Mouse (Mus musculus) heart, adult 9 months (tissue): ENCODE data around the gene Ms4a3.
A peak's percentile ranks its signal among the peaks of the same experiment; 100 is the strongest.

Source experiments
- DNase-seq, 2 experiments: peaks; one replicate each; pipeline ENCODE4 v3.0.0; 2022; ENCODE audit warnings: low spot score in 2 of 2

Ms4a3 gene

DNA sequence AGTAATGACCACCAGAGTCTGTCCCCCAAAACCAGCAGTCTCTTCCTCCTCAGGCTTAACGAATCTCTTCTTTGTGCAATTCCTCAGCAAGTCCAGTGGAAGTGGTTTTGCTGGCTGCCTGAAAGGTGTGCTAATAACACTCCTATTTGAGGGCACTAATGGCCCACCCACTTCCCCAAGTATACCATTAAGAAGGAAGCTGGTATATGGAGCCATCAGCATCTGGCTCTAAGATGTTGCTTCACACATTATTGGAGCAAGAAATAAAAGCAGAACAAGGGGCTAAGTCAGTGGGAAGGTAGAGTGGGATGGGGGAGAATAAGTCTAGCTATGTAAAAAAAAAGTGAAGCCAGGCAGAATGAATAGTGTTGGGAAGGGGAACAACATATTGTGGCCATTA is at the start of gene Ms4a3:
Gene Ms4a3, minus strand, starts transcription at position 120 of the 400 bp plus-strand sequence.
- DNase-seq = no peak

- no peak for DNase-seq
Measured at GRCm38 (mm10) chr19:11661562-11661961, 20.9 kb upstream of the Ms4a3 start.

- no peak for DNase-seq
Measured at GRCm38 (mm10) chr19:11660459-11660858, 19.8 kb upstream of the Ms4a3 start, which contains the start of gene Oosp2. Gene Oosp2, minus strand, starts transcription at chr19:11660559.

- no peak for DNase-seq
Measured at GRCm38 (mm10) chr19:11659142-11659541, 18.5 kb upstream of the Ms4a3 start.

GRCm38 (mm10) chr19:11649564-11649963 is 8.9 kb upstream of the Ms4a3 start:
- DNase-seq = no peak

- DNase-seq = no peak
Measured at GRCm38 (mm10) chr19:11646166-11646565, 5.5 kb upstream of the Ms4a3 start.

DNA sequence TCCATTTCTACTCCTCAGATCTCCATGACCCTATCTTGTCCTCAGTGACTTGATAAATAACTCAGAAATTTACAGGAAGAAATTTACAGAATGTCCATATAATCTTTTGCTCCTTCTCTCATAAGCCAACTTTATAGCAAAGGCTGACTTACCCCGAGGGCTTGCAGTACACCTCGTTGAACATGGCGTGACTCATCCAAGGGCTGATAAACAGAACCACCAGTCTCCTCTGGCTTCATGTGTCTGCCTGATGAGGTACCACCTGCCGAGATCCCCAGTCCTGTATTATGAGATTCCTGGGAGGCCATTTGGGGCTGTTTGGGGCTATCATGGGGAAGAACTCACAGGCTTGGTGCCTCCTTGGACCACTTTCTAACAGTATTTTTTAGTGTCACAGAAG is 1.6 kb downstream of the Ms4a3 start:
- DNase-seq = no peak

- DNase-seq = no peak
Measured at GRCm38 (mm10) chr19:11635572-11635971, 5.1 kb downstream of the Ms4a3 start.

DNA sequence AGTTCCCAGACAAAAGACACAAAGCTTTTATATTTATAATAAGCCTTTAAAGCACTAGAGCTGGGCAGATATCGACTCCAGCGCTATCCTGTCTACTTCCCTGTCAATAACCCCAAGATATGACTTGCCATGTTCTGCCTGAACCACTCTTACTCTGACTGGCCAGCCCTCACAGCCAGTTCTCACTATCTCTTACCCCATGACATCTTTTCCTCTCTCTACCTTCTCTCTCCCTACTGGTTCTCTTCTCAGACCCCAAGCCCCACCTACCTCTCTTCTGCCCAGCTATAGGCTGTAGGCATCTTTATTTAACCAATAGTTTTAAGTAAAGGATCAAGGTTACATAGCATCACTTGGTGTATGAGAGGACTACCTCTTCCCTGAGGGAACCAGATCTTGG is 6.3 kb downstream of the Ms4a3 start:
- no peak for DNase-seq

DNA sequence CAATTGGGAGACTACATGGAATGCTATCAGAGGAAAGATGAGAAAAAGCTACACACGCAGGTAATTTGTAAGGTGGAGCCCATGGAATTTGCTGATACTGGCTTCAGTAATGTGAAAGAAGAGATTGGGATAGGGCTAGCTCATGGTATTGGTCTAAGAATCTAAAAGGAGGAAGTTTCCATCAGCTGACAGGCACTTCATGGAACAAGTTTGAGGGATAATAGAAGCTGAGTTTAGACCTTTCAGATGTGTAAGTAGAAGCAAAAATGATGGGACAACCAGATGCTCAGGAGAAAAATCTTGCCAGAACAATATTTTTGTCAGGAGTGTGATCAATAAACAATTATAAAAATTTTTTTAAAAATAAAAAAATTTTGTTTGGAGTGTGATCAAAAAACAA is 6.9 kb downstream of the Ms4a3 start:
- DNase-seq = no peak

DNA sequence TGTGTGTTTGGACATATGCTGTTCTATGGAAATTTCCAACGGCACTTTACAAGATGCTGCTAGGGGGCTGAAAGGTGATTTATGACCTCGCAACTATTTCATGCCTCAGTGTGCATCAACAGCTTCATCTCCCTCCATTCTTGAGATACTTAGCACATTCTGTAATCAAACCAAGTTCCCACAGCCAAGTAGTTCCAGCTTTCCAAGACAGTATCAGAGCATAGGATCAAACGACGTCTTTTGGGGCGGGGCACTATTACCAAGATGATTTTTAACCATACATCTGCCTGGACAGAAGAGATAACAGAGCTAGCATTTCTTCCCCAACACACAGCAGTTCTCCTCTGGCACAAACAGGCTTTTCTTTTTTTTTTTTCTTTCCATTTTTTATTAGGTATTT is 15.4 kb downstream of the Ms4a3 start:
- DNase-seq = no peak

DNA sequence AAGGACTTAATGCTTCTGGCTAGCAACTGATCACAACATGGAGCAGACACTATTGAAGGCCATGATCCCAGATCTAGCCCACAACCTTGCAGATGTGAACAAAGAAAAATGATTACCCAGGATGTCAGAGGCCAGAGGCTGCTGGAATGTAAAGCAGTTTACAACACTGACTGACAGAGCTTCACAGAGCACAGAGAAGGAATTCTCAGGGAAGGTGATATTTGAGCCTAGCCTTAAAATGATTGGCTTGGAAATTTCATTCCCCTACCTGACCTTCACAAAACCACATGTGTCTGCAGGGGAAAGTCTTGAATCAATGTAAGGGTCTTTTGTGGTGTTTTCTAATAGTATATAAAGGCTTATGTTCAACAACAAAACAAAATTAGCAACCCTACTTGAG is 15.9 kb downstream of the Ms4a3 start:
- DNase-seq = no peak

DNA sequence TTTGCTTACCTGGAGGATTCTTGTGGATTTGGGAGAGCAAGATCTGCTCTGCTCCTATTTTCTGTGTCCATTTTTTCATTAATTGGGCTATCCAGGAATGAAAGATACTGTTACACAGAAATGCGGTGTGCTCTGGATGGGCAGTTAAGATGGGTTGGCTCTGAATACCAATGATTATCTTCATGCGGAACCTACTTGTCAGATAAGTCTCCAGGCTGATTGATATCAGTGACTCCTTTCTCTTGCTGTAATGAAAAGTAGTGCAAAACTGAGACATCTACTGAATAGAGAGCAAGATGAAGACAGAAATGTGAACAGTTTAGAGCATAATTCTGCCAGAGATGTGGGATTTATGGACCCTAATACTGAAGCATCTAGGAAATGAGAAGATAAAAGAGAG is 17.1 kb downstream of the Ms4a3 start, which contains the start of gene Ms4a2:
Gene Ms4a2, minus strand, starts transcription at position 169 of the 400 bp plus-strand sequence.
- DNase-seq = no peak

GRCm38 (mm10) chr19:11617983-11618382 is 22.7 kb downstream of the Ms4a3 start:
- DNase-seq = no peak

GRCm38 (mm10) chr19:11614805-11615204 is 25.8 kb downstream of the Ms4a3 start:
- no peak for DNase-seq

GRCm38 (mm10) chr19:11613776-11614443 is 26.7 kb downstream of the Ms4a3 start:
- DNase-seq = no peak

DNA sequence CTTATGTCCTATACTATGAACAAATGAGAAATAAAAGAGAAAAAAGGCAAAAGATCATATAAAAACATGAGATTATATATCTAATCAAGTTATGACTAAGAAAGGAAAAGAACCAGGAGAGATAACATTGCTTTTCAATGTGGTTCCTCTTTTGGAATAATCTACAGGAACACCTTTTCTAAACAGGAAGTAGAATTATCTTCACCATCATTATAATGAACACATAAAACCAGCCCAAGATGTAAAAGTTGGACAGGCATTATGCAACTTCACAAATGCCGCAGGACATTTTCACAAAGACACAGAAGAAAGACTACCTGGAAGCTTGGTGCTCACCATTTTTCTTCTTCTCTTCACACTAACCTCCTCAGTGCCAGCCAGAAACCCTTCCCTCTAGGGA is 27.6 kb downstream of the Ms4a3 start:
- DNase-seq = no peak

DNA sequence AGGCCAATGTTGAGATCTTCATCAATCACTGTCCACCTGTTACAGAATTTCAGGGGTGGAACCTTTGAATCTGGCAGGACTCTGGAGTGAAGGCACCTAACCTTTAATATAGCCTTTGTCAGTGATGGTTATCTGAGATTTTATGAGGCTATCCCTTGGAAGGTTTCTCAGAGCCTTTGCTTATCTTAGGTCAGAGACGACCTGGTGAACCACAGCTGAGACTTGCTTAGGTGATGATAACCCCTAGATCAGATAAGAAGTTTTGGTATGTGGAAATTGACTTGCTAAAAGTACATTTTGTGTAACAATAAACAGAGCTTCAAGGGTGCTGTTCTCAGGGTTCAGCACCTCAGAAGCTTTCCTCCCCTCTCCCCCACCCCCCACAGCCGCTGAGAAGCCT is 28.4 kb downstream of the Ms4a3 start:
- DNase-seq = no peak

DNA sequence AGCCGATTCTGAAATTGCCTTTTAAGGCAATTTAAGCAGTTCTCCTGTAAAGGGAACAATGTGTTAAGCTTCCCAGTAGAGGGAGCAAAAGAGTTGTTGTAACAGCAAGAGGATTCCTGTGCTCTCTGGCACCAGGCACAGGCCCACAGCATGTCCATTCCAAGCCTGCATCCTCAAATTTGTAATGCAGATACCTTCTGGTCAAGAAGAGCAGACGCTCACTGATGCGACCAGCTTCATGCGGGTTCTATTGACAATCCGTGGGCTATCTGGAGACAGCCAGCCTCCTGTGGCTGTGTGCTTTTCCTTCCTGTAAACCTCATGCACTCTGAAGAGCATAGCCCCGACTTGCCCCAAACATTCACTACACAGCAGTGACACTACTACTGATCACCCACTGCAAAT is 29.1 kb downstream of the Ms4a3 start:
- DNase-seq = no peak

GRCm38 (mm10) chr19:11608172-11608571 is 32.5 kb downstream of the Ms4a3 start:
- DNase-seq = no peak

GRCm38 (mm10) chr19:11604603-11605002 is 36.0 kb downstream of the Ms4a3 start, which contains the start of gene Ms4a6d:
Gene Ms4a6d, minus strand, starts transcription at chr19:11604849.
- DNase-seq = peak in 1 of 2 experiments; percentile 16

- peak; percentile 31 to 41 for DNase-seq
Measured at GRCm38 (mm10) chr19:11602026-11602425, 38.6 kb downstream of the Ms4a3 start.

GRCm38 (mm10) chr19:11601349-11601748 is 39.3 kb downstream of the Ms4a3 start:
- no peak for DNase-seq

- DNase-seq = no peak
Measured at GRCm38 (mm10) chr19:11589891-11590449, 50.7 kb downstream of the Ms4a3 start.
